Mouse (Mus musculus) adrenal gland, adult 2 months (tissue): ENCODE results near the gene Gtf2ird1. TPM values are rescaled to one million over a fixed set of nuclear protein-coding genes. Genes with fewer than 3 reads are reported as not detected.
"Not testable (repeated sequence)": the region's sequence is repeated elsewhere in the genome, so short reads cannot be mapped to it uniquely, and the experiment has no call there.

Experiments
- DNase-seq: peaks from one replicate; pipeline ENCODE4 v3.0.0; 2021
- polyA plus RNA-seq: library from polyadenylated mRNA; depleted of rRNA; stranded (reverse); fragments of >200 nt; gene quantifications from 2 replicates; pipeline ENCODE4 v1.2.3, GENCODE M21; 2012
- total RNA-seq, 2 experiments: library from RNA; stranded (reverse); gene quantifications; 2 replicates each; pipeline ENCODE4 v1.2.3; 2021

The Gtf2ird1 gene
- total and polyA plus RNA-seq, 3 experiments = 21.2 to 66.0 (median 51.6) TPM

- DNase-seq = no peak
Observed at GRCm38 (mm10) chr5:134345449-134345848, 111.1 kb downstream of the Gtf2ird1 start.

DNA sequence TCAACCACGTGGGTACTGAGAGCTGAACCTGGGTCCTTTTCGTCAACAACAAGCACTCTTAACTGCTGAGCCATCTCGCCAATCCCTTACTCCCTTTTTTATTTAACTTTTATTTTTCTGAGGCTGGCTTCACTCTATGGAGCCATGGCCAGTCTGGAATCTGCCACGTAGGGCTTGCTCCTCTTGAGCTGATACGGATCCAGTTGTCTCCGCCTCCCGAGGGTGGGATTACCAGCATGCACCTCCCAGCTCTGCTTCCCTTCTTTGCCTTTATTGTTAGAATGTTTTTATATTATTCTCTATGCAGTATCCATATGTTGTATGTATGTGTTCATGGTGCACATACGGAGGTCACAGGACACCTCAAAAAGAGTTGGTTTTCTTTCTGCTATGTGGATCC, 112.4 kb downstream of the Gtf2ird1 start:
- DNase-seq = no peak

DNA sequence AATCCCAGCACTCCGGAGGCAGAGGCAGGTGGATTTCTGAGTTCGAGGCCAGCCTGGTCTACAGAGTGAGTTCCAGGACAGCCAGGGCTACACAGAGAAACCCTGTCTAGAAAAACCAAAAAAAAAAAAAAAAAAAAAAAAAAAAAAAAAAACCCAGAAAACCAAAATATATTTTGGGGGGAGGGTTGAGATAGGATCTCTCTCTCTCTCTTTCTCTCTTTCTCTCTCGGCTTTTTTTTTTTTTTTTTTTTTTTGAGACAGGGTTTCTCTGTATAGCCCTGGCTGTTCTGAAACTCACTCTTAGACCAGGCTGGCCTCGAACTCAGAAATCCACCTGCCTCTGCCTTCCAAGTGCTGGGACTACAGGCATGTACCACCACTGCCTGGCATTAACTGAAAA, 113.0 kb downstream of the Gtf2ird1 start:
- not testable (repeated sequence) for DNase-seq

- DNase-seq = no peak
Observed at GRCm38 (mm10) chr5:134342503-134343205, 113.9 kb downstream of the Gtf2ird1 start.

GRCm38 (mm10) chr5:134341721-134342120, 114.8 kb downstream of the Gtf2ird1 start:
- no peak for DNase-seq

DNA sequence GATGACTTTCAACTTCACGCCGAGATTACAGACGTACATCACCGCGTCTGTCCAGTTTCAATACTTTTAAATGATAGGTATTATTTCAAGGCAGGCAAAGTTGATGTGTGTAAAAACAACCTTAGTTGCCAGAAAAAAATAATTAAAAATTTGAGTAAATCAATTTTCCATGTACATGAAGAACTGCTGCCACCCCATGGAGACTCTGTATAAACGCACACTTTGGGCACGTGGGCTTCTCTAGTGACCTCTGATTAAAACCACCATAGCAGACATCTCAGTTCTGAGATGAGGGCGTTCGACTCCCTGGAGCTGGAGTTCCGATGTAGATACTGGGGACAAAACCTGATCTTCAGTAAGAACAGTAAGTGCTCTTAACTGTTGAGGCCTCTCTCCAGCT, 115.2 kb downstream of the Gtf2ird1 start:
- DNase-seq = no peak

DNA sequence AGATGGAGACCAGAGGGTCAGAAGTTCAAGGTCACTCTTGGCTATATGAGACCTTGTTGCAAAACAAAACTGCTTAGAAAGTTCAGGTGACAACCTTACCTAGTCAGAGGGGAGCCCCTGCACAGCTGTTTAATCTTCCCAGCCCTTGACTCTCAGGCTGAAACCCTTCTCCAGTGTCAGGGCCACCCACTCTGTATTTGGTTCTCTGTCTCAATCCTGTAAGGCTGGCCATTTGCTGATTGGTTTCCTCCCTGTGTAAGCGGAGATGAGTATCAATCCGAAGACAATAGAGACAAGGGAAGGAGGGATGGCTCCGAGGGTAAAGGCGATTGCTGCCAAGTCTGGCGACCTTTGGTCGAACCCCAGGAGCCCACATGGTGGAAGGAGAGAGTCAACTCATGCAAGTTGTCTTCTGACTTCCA, 116.4 kb downstream of the Gtf2ird1 start:
- DNase-seq = no peak

DNA sequence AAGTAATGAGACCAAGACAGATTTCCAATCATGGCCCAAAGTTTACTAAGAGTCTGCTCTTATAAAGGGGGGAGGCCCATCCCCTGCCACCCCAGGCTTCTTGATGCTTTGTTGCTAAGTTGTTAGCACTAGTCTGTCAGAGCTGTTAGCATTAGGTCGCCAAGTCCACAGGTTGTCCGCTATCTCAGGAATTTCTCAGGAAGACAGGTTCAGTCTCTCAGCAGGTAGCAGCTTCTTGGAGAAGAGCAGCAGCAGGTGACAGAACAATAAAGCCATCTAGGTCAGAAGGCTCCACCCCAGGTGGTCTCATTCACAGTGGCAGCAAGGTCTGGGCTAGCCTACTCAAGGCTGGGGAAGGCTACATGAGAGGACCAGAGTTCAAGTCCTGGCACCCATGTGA, 119.5 kb downstream of the Gtf2ird1 start:
- DNase-seq = not testable (repeated sequence)

DNA sequence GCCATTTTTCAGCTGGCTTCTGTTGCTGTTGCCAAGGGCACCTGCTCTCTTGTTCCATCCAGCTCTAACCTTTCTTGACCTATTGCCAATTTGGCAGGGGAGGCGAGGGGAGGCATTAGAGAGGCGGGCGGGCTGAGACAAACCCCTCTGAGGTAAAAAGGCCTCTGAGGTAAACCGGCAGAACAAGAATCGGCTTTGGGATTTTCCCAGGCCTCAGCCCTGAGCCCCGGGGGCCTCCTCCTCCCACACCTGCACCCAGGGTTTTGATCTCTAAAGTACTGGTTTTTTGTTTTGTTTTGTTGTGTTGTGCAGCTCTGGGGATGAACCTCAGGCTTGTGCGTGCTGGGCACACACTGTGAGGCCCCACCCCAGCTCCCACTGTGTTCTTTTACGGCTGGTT, 123.8 kb downstream of the Gtf2ird1 start:
- no peak for DNase-seq

- DNase-seq = no peak
Observed at GRCm38 (mm10) chr5:134330082-134330481, 126.4 kb downstream of the Gtf2ird1 start.

- DNase-seq = no peak
Observed at GRCm38 (mm10) chr5:134329311-134329710, 127.2 kb downstream of the Gtf2ird1 start.

- DNase-seq = no peak
Observed at GRCm38 (mm10) chr5:134328482-134329001, 128.0 kb downstream of the Gtf2ird1 start.

- no peak for DNase-seq
Observed at GRCm38 (mm10) chr5:134325856-134326566, 130.5 kb downstream of the Gtf2ird1 start.

GRCm38 (mm10) chr5:134323869-134324268, 132.6 kb downstream of the Gtf2ird1 start:
- DNase-seq = no peak

DNA sequence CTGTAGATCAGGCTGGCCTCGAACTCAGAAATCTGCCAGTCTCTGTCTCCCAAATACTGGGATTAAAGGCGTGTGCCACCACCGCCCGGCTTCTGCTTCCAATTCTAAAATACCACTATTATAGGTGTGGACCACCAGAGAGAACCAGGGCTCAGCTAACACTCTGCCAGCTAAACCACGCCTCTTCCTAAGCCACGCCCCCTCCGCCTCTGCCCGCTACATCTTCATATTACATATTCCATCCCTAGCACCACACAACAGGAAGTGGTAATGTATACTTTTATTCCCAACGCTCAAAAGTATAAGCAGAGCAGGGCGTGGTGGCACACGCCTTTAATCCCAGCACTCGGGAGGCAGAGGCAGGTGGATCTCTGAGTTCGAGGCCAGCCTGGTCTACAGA, 133.2 kb downstream of the Gtf2ird1 start:
- no peak for DNase-seq

- DNase-seq = no peak
Observed at GRCm38 (mm10) chr5:134322355-134322754, 134.2 kb downstream of the Gtf2ird1 start.

DNA sequence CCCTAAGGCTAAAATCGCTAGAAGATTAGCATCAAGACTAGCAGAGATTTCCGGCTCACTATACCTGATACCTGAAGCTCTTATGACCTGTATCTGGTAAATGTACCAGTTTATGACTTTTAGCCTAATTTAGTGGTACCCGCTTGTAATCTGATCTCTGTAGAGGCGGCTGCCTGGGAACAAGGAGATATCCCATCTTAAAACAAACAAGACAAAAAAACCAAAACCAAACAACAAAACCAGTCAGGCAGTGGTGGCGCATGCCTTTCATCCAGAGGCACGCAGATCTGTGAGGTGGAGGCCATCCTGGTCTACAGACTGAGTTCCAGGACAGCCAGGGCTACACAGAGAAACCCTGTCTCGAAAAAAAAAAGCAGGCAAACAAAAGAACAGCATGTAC, 134.8 kb downstream of the Gtf2ird1 start:
- DNase-seq = no peak

DNA sequence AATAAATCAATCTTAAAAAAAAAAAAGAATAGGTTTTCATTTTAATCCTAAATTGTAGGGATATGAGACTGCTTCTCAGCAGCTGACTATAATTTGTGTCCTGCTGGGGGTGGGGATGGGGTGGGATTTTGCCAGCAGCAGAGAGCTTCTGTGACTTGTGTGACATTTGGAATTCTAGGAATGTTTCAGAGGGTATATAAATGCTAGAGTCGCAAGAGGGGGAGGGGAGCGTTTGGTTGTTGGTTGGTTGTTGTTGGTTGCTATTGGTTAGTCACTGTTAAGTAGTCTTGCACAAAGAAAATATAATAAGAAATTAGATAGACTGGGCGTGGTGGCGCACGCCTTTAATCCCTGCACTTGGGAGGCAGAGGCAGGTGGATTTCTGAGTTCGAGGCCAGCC, 137.6 kb downstream of the Gtf2ird1 start:
- no peak for DNase-seq

GRCm38 (mm10) chr5:134316721-134317120, 139.8 kb downstream of the Gtf2ird1 start:
- DNase-seq = peak; percentile 78

GRCm38 (mm10) chr5:134315623-134316350, 140.7 kb downstream of the Gtf2ird1 start:
- DNase-seq = peak; percentile 85

- peak; percentile 97 for DNase-seq
Observed at GRCm38 (mm10) chr5:134314688-134315622, 141.6 kb downstream of the Gtf2ird1 start, which contains the start of gene Gtf2i. Gtf2i (minus strand) TSS chr5:134314760.
